Mouse (Mus musculus) neutrophil, adult 5-6 weeks (primary cell): Measurements from ENCODE around the gene Ttc13. TPM values are rescaled to one million over a fixed set of nuclear protein-coding genes. Genes with fewer than 3 reads are reported as not detected.

ENCODE experiments used
- ATAC-seq: fragments of 151-379, 151-347 bp; 2 replicates; pipeline ENCODE4 v1.8.0; 2017; ENCODE audit warnings: mild to moderate bottlenecking, moderate TSS enrichment; ENCODE audit not compliant: insufficient number of reproducible peaks, poor library complexity, low FRiP score, severe bottlenecking; ENCODE audit errors: extremely low read depth
- total RNA-seq: library from RNA; stranded (forward); fragments of 200-1000 nt; gene quantifications from 2 replicates; pipeline ENCODE4 v1.2.3, GENCODE M21; 2017

Gene Ttc13
- total RNA-seq, 1 experiment from 2014 or later = 63.4 TPM

DNA sequence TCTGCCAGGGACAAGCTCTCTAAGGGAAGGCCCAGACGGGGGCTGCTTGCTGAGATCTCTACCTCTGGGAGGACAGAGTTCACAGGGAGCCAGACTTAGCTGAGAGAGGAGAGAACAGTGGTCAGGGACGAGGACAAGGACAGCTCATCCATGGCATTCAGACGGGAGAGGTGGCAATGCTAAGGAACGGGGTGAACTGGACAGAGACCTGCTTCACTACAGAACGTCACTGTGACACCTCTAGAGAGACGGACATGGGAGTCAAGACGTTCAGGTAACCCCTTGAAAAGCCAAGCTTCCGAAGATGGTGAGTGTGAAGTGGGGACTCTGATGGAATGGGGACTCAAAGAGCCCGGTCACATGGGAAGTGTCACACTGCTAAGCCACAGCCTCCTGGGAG, 95.5 kb downstream of the Ttc13 start:
- ATAC-seq = no peak

Other genes with a start within 250 kb of the Ttc13 start
- 26.2 and 27.5 TPM in 2 replicates for gene Cog2, start 201.2 kb downstream of the Ttc13 start, total RNA-seq
- gene Agt, start 152.3 kb downstream of the Ttc13 start, total RNA-seq = not detected in 2 replicates
- not detected in 2 replicates for gene Capn9, start 145.9 kb downstream of the Ttc13 start, total RNA-seq
- gene 2310022B05Rik, start 58.6 kb downstream of the Ttc13 start, total RNA-seq = 1.8 and 2.6 TPM in 2 replicates
- gene Arv1, start 156 bp upstream of the Ttc13 start, total RNA-seq = 9.1 and 12.9 TPM in 2 replicates
- gene Fam89a, start 29.8 kb upstream of the Ttc13 start, total RNA-seq = not detected in 2 replicates
- gene Trim67, start 71.1 kb upstream of the Ttc13 start, total RNA-seq = not detected in 2 replicates
- 68.8 and 77.0 TPM in 2 replicates for gene Gnpat, start 141.1 kb upstream of the Ttc13 start, total RNA-seq
- 26.5 and 27.5 TPM in 2 replicates for gene 2810004N23Rik, start 141.1 kb upstream of the Ttc13 start, total RNA-seq
- gene Exoc8, start 175.7 kb upstream of the Ttc13 start, total RNA-seq = 17.8 and 21.8 TPM in 2 replicates
- 26.2 and 31.1 TPM in 2 replicates for gene Sprtn, start 175.9 kb upstream of the Ttc13 start, total RNA-seq
- 14.2 and 15.9 TPM in 2 replicates for gene Egln1, start 227.3 kb upstream of the Ttc13 start, total RNA-seq